Mouse (Mus musculus) liver (tissue): ENCODE results near the gene Ttc25.
"Not testable (repeated sequence)": the region's sequence is repeated elsewhere in the genome, so short reads cannot be mapped to it uniquely, and the experiment has no call there.

ENCODE experiments used
- DNase-seq: peaks from one replicate; pipeline ENCODE4 v3.0.0-alpha.2; 2020; ENCODE audit warnings: mixed read lengths

Gene Ttc25

GRCm38 (mm10) chr11:100608796-100609195 lies 63.4 kb downstream of the Ttc25 start:
- no peak for DNase-seq

GRCm38 (mm10) chr11:100609355-100609996 lies 64.1 kb downstream of the Ttc25 start:
- no peak for DNase-seq

- no peak for DNase-seq
Measured at GRCm38 (mm10) chr11:100609997-100610680, 64.7 kb downstream of the Ttc25 start.

GRCm38 (mm10) chr11:100611627-100612026 lies 66.2 kb downstream of the Ttc25 start:
- no peak for DNase-seq

- no peak for DNase-seq
Measured at GRCm38 (mm10) chr11:100613241-100613640, 67.8 kb downstream of the Ttc25 start.

GRCm38 (mm10) chr11:100616332-100616731 lies 70.9 kb downstream of the Ttc25 start:
- DNase-seq, result no peak

- not testable (repeated sequence) for DNase-seq
Measured at GRCm38 (mm10) chr11:100616836-100617235, 71.4 kb downstream of the Ttc25 start.

- DNase-seq, result no peak
Measured at GRCm38 (mm10) chr11:100617480-100617879, 72.1 kb downstream of the Ttc25 start.

- peak; percentile 77 for DNase-seq
Measured at GRCm38 (mm10) chr11:100618761-100619484, 73.5 kb downstream of the Ttc25 start, which contains the start of gene Nkiras2. Gene Nkiras2 (plus strand): TSS chr11:100619244.

GRCm38 (mm10) chr11:100619485-100619975 lies 74.1 kb downstream of the Ttc25 start:
- peak; percentile 95 for DNase-seq

- DNase-seq, result no peak
Measured at GRCm38 (mm10) chr11:100619982-100620381, 74.6 kb downstream of the Ttc25 start, which contains the start of gene Dnajc7. Gene Dnajc7 (minus strand): TSS chr11:100620168.
